ENCODE assay signal across 10 mouse cellular contexts in the genomic region with DNA sequence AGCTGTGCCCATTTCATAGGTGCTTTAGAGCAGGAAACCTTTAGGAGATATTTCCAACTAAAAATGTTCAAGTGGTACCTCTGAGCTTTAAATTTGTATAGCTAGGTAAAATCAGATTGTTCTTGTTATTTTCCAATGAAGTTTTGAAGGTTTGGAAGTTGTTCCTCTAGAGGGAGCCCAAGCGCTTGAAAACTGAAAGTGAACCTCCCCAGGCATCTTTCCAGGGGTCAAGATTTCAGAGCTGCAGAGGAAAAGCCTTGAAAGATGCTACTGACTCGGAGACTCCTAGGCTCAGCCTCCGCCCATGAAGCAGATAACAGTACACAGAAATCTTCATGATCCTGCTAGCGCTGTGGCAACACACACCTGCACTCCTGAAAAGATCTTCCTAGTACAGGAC. TPM values are rescaled to one million over a fixed set of nuclear protein-coding genes. Genes with fewer than 3 reads are reported as not detected.
DNase-seq lines count a peak whose midpoint lies in the region; ATAC-seq and TF ChIP-seq lines count a peak whose summit lies in the region.
"Had no signal": no experiment of that assay in that cellular context is flagged by ENCODE, and none has a peak within 500 bp of the region (broad histone marks: within the 10 kb centered on the region; RNA-seq: fewer than 3 reads in every experiment).

No protein-coding gene starts in this region.

- TF ChIP-seq RAD21 in MEL (IDR thresholded peaks at IDR 0.05; ENCODE audit: low read depth, low read length) = peak; percentile 58

- intact Hi-C loops in left cerebral cortex, adult 2 months (cut with DNase I) = no loop called here
- intact Hi-C loops in heart, postnatal 14 days (cut with DNase I) = loop anchor here (1.0 to 10.0 kb wide), 2 partner anchors 161 to 793 kb away; no protein-coding TSS in a partner anchor

- peak; percentile 69 for TF ChIP-seq CTCF in left cerebral cortex, adult 2 months (IDR thresholded peaks at IDR 0.05)
- TF ChIP-seq CTCF in MEL (IDR thresholded peaks at IDR 0.05 in 2 of 3, conservative IDR thresholded peaks at IDR 0.05 in 1 of 3; ENCODE audit: control insufficient read depth in 1 of 3, insufficient read depth in 1 of 3, low read depth in 2 of 3, low read length in 3 of 3, poor library complexity in 1 of 3, severe bottlenecking in 1 of 3) = peak in 2 of 3 experiments; percentile 21 to 54; a peak in 3 of 6 replicates

- no peak for ATAC-seq in monocyte, adult 5-6 weeks (replicated peaks; ENCODE audit: insufficient number of reproducible peaks, low FRiP score, low TSS enrichment, poor library complexity, severe bottlenecking)

- H3K79me2 ChIP-seq in MEL (ENCODE audit: control insufficient read depth, insufficient read depth, low read length, poor library complexity) = no peaks in the 10 kb centered on the region

- no peaks in the 10 kb centered on the region for H3K36me3 ChIP-seq in MEL (ENCODE audit: control insufficient read depth in 1 of 2, insufficient read depth in 2 of 2, low read length in 2 of 2)
- H3K36me3 ChIP-seq: G1E; midbrain, embryonic 12.5 days had no signal

- H3K9me3 ChIP-seq in MEL (replicated peaks; ENCODE audit: insufficient read depth, low read length) = no peaks in the 10 kb centered on the region
- H3K9me3 ChIP-seq: G1E; midbrain, embryonic 12.5 days had no signal

- TF ChIP-seq POLR2A in MEL (IDR thresholded peaks at IDR 0.05; ENCODE audit: control insufficient read depth in 1 of 2, insufficient read depth in 1 of 2, low read depth in 1 of 2, low read length in 2 of 2, poor library complexity in 1 of 2) = no peak

- H3K4me1 ChIP-seq in MEL (ENCODE audit: control insufficient read depth in 1 of 2, insufficient read depth in 2 of 2, low read length in 2 of 2) = no peaks in the 10 kb centered on the region
- H3K4me1 ChIP-seq: midbrain, embryonic 12.5 days had no signal

- no peak overlapping the region for H3K9ac ChIP-seq in MEL (ENCODE audit: control insufficient read depth, low read depth, low read length, poor library complexity, severe bottlenecking)
- H3K9ac ChIP-seq: midbrain, embryonic 12.5 days had no signal

- TF ChIP-seq EP300 in MEL (IDR thresholded peaks at IDR 0.05; ENCODE audit: low read depth in 1 of 2, low read length in 2 of 2) = no peak

- DNase-seq in cerebellum, adult 9-10 months = peak; percentile 4
- no peak for DNase-seq in cerebellum, adult 11 months
- no peak for DNase-seq in left cerebral cortex, adult 2 months (ENCODE audit: extremely low spot score in 1 of 2, low spot score in 2 of 2)
- no peak for DNase-seq in left cerebral cortex, adult 11 months (ENCODE audit: low spot score)
- peak; percentile 6 for DNase-seq in MEL (ENCODE audit: low read depth, low spot score)
- peak; percentile 30 to 66 for DNase-seq in heart, postnatal 14 days
- DNase-seq in lung, postnatal 36 days = peak; percentile 81

- no peak overlapping the region for H3K4me3 ChIP-seq in left cerebral cortex, adult 2 months
- no peak overlapping the region for H3K4me3 ChIP-seq in MEL (ENCODE audit: control insufficient read depth in 1 of 2, insufficient read depth in 1 of 2, low read depth in 2 of 2, low read length in 2 of 2)
- H3K4me3 ChIP-seq: midbrain, embryonic 12.5 days had no signal

- no peaks in the 10 kb centered on the region for H3K27me3 ChIP-seq in MEL (ENCODE audit: control insufficient read depth in 1 of 2, insufficient read depth in 2 of 2, low read length in 2 of 2)
- H3K27me3 ChIP-seq: midbrain, embryonic 12.5 days had no signal

- no peak overlapping the region for H3K27ac ChIP-seq in left cerebral cortex, adult 2 months
- no peak overlapping the region for H3K27ac ChIP-seq in MEL (ENCODE audit: control insufficient read depth, low read depth, low read length)
- H3K27ac ChIP-seq: midbrain, embryonic 12.5 days had no signal

TF ChIP-seq in MEL, 35 proteins besides CTCF, POLR2A, EP300 and RAD21:
- TF ChIP-seq ZC3H11A (IDR thresholded peaks at IDR 0.05; ENCODE audit: low read depth, low read length) = peak; percentile 52
- TF ChIP-seq CHD2 (IDR thresholded peaks at IDR 0.05; ENCODE audit: low read length) = no peak
- peak; percentile 51 for TF ChIP-seq SMC3 (IDR thresholded peaks at IDR 0.05; ENCODE audit: low read depth, low read length)
- no peak for TF ChIP-seq SIN3A (IDR thresholded peaks at IDR 0.05; ENCODE audit: low read length)

RNA-seq across cellular contexts. Expression of a gene that starts 6.5 kb away (rescaled TPM):
- total RNA-seq in left cerebral cortex, adult 2 months (2021) = under 1 TPM; 0.19 to 0.45 TPM
- not detected in 2 replicates for total RNA-seq in MEL (2012; rRNA removed)
- not detected for polyA plus RNA-seq in MEL (2012; ENCODE audit: insufficient read depth in 1 of 2, insufficient read length in 2 of 2, low read depth in 1 of 2, low replicate concordance in 2 of 2, missing spikeins in 1 of 2)
- total RNA-seq in heart, postnatal 14 days (2021) = under 1 TPM; 0.32 to 0.48 TPM
- total RNA-seq in monocyte, adult 5-6 weeks (2017) = 3.0 to 3.4 TPM (median 3.3 TPM) in 3 replicates
- polyA plus RNA-seq: G1E had no signal

Comparison
In these comparisons a context has a peak if more than half of its experiments do, and no peak if none do; other contexts are left out.
1. DNase-seq: peak in cerebellum, adult 9-10 months (single experiment), MEL (single experiment), heart, postnatal 14 days (2 of 2) and lung, postnatal 36 days (single experiment); none in cerebellum, adult 11 months (single experiment), left cerebral cortex, adult 2 months (0 of 2) and left cerebral cortex, adult 11 months (single experiment).